Mouse (Mus musculus) R1 (cell line): ENCODE results near the gene Xpo4.
"Not testable (repeated sequence)": the region's sequence is repeated elsewhere in the genome, so short reads cannot be mapped to it uniquely, and the experiment has no call there.

Source experiments
- DNase-seq: peaks from one replicate; pipeline ENCODE4 v3.0.0-alpha.2; 2018; ENCODE audit warnings: low read depth, low spot score

Xpo4 gene

GRCm38 (mm10) chr14:57664822-57665627 is at the start of gene Xpo4:
Gene Xpo4, minus strand, starts transcription at chr14:57665430.
- peak; percentile 78 for DNase-seq

DNA sequence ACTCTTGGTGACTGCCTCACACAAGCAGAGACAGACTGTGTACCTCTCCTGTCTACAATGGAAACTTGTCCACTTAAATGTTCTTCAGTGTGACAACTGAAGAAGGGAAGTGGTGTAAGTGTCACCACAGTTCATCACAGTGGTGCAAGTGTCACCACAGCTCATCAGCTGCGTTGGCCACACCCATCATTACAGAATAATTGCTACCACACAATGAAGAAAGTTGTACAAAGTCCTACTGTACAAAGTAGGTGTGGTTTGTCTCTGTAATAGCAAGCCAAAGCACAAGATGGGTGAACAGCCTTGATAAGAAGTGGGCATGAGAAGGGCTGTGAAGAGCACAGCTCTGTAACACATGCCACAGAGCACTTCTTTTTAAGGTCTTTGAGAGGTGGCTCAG is 47.7 kb upstream of the Xpo4 start:
- DNase-seq: no peak

GRCm38 (mm10) chr14:57711059-57711458 is 45.8 kb upstream of the Xpo4 start:
- DNase-seq: no peak

DNA sequence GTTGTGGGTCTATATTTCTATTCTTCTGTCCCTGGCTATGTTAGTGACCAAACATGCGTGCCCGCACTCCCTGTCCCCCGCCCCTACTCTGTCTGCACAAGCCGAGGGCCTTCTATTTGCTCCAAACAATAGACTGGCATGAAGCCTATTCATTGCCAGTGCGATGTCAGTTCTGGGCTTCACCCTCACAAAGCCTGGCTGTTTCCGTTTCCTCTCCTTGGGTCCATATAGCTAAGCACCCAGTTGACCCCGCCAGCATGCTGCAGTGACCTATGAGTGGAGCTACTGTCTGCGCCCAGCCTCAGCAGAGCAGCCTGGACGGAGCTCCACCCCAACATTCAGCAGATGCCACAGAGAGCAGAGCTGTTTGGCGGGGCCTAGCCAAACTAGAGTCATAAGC is 43.9 kb upstream of the Xpo4 start:
- no peak for DNase-seq

- DNase-seq: no peak
These were observed 43.4 kb upstream of the Xpo4 start for GRCm38 (mm10) chr14:57708580-57708979.

GRCm38 (mm10) chr14:57707100-57707893 is 42.1 kb upstream of the Xpo4 start:
- no peak for DNase-seq

DNA sequence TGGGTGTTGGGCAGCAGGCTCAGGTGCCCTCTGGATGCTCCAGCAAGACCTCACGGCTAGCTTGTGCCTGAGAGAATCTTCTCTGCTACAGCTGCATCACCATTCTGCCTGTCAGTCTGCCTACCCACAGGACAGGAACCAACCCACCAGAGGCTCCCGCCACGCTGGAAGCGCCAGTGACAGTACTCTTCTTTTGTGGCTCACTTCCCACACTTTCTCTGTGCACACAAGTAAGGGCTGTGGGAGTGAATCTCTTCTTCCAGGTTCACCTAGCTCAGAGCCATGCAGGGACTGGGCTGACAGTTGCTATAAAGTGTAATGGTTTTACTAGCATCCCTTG is 41.5 kb upstream of the Xpo4 start:
- no peak for DNase-seq

DNA sequence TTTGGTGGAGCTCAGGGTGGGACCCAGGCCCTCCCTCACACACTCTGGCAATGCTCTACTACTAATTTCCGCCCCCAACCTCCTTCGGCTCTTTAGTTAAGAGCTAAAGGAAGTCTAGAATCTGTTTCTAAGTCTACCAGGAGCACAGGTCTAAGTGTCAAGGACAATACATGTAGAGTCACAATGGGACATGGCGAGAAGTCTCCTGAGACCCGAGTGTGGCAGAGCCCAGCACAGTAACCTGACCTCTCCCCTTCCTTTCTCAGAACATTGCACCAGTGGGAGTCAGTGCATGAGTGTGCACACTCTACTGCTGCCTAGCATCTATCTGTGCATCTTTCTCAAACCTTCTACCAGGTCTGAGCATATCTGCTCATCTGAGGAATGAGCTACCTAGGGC is 40.5 kb upstream of the Xpo4 start:
- no peak for DNase-seq

DNA sequence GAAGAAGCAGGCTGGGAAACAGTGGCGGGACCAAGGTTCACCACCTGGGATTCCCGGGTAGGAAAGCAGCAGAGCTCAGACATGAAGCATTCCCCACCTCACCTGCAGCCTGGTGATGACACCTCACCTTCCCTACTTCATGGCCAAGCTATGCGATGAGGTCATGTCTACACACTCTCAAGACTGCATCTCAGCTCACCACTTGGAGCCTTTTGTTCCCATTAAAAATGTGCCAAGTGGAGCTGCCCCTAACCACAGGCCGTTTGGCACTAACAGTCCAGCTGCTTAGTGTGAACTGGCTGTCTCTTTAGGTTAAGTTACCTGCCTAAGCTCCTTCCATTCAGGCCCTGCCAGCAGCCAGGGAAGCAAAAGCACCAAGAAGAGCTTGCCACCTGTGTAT is 39.8 kb upstream of the Xpo4 start:
- DNase-seq: no peak

GRCm38 (mm10) chr14:57701915-57702477 is 36.8 kb upstream of the Xpo4 start:
- peak; percentile 67 for DNase-seq

DNA sequence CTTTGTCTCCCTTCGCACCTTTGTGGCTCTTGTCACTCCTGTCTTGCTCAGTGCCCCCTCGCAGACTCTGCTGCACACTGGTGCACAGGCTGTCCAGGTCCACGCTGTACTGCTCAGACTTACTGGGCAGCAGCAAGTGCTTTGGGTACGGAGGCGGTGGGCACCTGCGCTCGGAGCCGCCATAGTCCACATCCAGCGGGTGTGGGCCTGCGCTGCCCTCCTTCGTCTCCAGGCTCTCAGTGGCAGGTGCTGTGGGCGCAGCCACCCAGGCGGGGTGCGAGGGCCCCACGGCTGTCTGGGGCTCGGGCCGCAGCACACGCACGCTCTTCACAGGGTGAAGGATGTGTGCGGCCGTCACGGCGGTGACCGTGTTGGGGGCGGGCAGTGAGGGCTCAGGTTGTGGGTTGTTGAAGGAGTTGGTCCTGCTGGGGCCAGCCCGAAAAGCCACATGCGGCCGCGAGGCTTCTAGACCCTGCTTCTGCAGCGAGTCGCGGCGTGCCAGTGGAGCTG is 34.3 kb upstream of the Xpo4 start:
- DNase-seq: no peak

DNA sequence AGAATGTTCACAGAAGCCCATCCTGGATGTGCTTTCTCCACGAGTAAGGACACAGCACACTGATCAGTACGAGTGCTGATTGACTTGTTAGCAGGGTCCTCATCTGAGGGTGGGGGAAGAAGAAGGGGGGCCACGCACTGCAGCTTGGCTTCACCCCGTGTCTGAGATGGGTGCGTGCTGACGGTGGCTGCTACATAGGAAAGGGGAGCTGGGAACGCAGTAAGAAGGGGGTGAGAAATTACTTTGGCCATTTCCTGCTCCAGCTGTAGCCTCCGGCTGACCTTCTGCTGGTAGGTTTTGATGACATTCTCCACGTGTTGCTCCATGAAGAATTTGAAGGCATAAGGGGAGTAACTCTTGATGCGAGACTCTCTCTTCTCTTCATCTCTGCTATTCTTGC is 33.8 kb upstream of the Xpo4 start:
- DNase-seq: no peak

- no peak for DNase-seq
These were observed 30.8 kb upstream of the Xpo4 start for GRCm38 (mm10) chr14:57696066-57696465.

DNA sequence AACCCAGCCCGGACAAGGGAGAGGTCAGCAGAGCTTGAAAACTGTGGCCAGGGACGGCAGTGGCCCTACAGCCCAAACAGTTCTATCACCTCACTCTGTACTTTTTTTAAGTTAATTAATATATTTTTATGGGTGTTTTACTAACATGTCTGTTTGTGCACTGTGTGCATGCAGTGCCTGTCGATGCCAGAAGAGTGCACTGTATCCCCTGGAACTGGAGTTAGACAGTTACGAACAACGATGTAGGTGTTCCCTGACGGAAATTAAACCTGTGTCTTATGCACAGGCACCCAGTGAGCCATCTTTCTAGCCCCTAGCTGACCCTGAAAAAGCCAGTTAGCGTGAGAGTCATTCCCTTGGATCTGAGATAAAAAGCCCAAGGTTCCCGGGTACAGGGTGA is 30.3 kb upstream of the Xpo4 start:
- peak; percentile 66 for DNase-seq

DNA sequence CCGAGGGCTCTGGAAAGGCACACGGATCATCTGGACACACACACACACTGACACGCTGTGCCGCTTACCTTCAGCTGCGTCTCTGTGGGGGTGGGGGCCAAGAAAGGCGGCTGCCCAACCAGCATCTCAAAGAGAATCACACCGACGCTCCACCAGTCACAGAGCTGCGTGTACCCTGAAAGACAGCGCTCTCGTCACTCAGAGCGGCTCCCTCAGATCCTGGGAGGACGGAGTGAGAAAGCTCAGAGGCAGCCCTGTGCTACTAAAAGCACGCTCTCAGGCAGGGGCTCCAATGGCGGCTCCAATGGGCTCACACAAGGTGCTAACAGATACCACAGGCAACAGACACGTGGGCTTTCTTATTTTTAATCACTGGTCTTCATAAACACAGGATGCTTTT is 29.0 kb upstream of the Xpo4 start:
- DNase-seq: peak; percentile 60

DNA sequence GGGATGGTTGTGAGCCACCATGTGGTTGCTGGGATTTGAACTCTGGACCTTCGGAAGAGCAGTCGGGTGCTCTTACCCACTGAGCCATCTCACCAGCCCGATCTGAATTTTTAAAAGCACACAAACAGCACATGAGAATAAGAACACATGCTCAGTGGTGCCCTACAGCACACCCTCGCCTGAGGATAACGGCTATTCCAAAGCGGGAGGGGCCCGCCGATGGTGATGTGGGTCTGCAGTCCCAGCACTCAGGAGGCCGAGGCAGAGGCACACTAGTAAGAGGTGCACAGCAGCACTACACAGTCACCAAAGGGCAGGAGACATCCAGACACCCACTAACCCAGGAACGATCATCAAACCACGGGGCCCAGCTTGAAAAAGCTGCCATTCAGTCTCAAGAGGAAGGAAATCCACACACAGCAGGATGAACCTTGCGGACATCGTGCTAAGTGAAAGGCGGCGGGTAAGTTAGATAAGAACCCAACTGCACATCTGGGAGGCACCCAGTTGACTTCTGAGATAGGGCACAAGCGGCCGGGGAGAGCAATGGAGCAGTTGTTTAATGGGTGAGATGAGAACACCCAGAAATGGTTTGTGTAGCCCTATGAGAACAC is 27.4 kb upstream of the Xpo4 start:
- no peak for DNase-seq

- DNase-seq: no peak
These were observed 26.1 kb upstream of the Xpo4 start for GRCm38 (mm10) chr14:57691316-57691715.

- no peak for DNase-seq
These were observed 25.5 kb upstream of the Xpo4 start for GRCm38 (mm10) chr14:57690681-57691080.

DNA sequence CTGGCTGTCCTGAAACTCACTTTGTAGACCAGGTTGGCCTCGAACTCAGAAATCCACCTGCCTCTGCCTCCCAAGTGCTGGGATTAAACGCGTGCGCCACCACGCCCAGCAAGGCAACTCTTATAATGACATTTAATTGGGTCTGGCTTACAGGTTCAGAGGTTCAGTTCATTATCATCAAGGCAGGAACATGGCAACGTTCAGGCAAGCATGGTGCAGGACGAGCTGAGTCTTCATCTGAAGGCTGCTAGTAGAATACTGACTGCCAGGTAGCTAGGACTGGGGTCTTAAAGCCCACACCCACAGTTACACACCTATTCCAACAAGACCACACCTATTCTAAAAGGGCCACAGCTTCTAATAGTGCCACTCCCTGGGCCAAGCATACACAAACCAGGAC is 22.8 kb upstream of the Xpo4 start:
- DNase-seq: not testable (repeated sequence)

DNA sequence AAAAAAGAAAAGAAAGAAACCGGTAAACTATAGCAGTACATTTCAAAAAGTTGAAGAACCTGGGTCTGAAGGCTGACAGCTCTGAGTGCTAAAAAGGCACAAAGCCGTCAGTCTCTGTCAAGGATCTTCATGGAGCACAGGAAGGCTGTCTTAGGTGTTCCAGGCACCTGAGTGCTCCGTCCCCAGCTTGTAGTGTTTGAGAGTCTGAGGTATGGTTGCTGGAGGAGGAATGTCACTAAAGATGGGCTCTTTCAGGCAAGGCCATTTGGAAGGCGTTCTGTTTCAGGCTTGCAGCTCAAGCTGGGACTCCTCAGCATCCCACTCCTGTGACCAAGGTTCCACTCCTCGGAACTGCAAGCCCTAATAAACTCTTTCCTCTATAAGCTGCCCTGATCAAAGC is 22.2 kb upstream of the Xpo4 start:
- no peak for DNase-seq

DNA sequence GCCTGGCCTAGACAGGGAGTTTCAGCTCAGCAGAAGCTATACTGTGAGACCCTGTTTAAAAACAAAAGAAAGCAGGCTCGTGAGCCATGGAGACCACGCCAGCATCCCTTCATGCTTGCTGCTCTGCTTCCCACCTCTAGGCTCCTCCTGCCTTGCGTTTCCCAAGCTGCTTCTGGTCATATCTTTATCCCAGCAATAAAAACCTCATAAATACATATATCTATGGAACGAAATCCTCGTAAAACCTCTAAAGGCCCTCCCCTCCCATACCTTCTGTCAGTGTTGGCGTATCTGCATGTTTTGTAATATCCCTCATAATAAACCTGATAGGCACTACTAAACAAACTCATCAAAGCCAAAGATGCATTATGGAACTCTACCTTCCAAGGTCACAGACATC is 21.4 kb upstream of the Xpo4 start:
- DNase-seq: no peak

- DNase-seq: peak; percentile 70
These were observed 19.3 kb upstream of the Xpo4 start for GRCm38 (mm10) chr14:57684579-57684978.
